Mouse (Mus musculus) CD8-positive naive resting alpha-beta T cell, adult 2 months (primary cell): ENCODE results near the gene Guca2a.
A peak's percentile ranks its signal among the peaks of the same experiment; 100 is the strongest.

Source experiments
- DNase-seq, 2 experiments: peaks; one replicate each; pipeline ENCODE4 v3.0.0; 2022; ENCODE audit warnings: low read depth in 2 of 2, low spot score in 2 of 2

Guca2a gene

GRCm38 (mm10) chr4:119637946-119638345 is 442 bp downstream of the Guca2a start:
- no peak for DNase-seq

GRCm38 (mm10) chr4:119638656-119639055 is 1.2 kb downstream of the Guca2a start:
- no peak for DNase-seq

GRCm38 (mm10) chr4:119642666-119643065 is 5.2 kb downstream of the Guca2a start:
- no peak for DNase-seq

GRCm38 (mm10) chr4:119657011-119657410 is 19.5 kb downstream of the Guca2a start:
- no peak for DNase-seq

GRCm38 (mm10) chr4:119658246-119658645 is 20.7 kb downstream of the Guca2a start:
- DNase-seq: no peak

- DNase-seq: no peak
These were observed 21.2 kb downstream of the Guca2a start, which contains the start of gene Guca2b for GRCm38 (mm10) chr4:119658731-119659130. TSS of gene Guca2b (minus strand) at chr4:119658954.

GRCm38 (mm10) chr4:119660007-119660406 is 22.5 kb downstream of the Guca2a start:
- DNase-seq: no peak

- no peak for DNase-seq
These were observed 24.6 kb downstream of the Guca2a start for GRCm38 (mm10) chr4:119662151-119662550.

GRCm38 (mm10) chr4:119662976-119663375 is 25.5 kb downstream of the Guca2a start:
- DNase-seq: no peak

- DNase-seq: no peak
These were observed 26.0 kb downstream of the Guca2a start for GRCm38 (mm10) chr4:119663409-119664095.

GRCm38 (mm10) chr4:119665166-119665565 is 27.7 kb downstream of the Guca2a start:
- DNase-seq: no peak

- DNase-seq: no peak
These were observed 28.6 kb downstream of the Guca2a start for GRCm38 (mm10) chr4:119666116-119666515.

- peak in 1 of 2 experiments; percentile 23 for DNase-seq
These were observed 29.9 kb downstream of the Guca2a start for GRCm38 (mm10) chr4:119667454-119667853.

GRCm38 (mm10) chr4:119668185-119668584 is 30.7 kb downstream of the Guca2a start:
- DNase-seq: no peak

GRCm38 (mm10) chr4:119668596-119668995 is 31.1 kb downstream of the Guca2a start:
- no peak for DNase-seq

- no peak for DNase-seq
These were observed 32.1 kb downstream of the Guca2a start for GRCm38 (mm10) chr4:119669356-119670209.

GRCm38 (mm10) chr4:119670210-119670555 is 32.7 kb downstream of the Guca2a start:
- no peak for DNase-seq

GRCm38 (mm10) chr4:119670736-119671135 is 33.2 kb downstream of the Guca2a start:
- DNase-seq: no peak

- DNase-seq: no peak
These were observed 33.7 kb downstream of the Guca2a start for GRCm38 (mm10) chr4:119671164-119671563.

- no peak for DNase-seq
These were observed 35.2 kb downstream of the Guca2a start for GRCm38 (mm10) chr4:119672685-119673084.

- no peak for DNase-seq
These were observed 45.1 kb downstream of the Guca2a start for GRCm38 (mm10) chr4:119682596-119682995.

GRCm38 (mm10) chr4:119685746-119686145 is 48.2 kb downstream of the Guca2a start:
- no peak for DNase-seq
